Mouse (Mus musculus): ENCODE measurements at regions not wholly inside any gene's neighbourhood (a gene's known extent, or its start where the extent isn't known, plus 50 kb on each side); places are given as distances from the start of the nearest gene placed in this dataset.

DNA sequence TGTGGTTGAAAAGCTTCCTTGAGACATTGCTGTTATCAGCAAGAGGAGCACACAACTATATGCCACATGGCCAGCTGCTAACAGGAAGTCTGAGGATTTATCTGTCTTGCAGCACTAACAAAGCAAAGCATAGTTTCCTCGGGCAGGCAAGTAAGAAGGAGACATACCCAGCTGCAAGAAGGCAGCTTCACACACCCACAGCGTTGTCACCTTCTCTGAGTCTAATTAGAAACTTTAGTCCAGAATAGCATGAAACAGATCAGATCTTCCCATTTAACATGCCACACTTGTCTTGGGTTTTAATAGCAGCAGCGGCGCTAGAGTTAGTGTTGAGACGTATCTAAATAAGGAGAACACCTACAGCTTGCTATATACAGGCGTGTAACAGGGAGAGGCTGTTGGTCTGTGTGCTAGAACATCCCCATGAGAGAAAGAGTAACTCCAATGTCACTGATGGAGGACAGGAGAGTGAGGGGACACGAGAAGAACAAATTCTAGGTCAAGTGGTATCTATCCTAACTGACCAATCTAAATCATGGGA, 322.1 kb upstream of the Syt1 start:
- no peak for TF ChIP-seq POLR2A (IDR thresholded peaks at IDR 0.05; ENCODE audit: low read depth, low read length)
- TF ChIP-seq CTCF (conservative IDR thresholded peaks at IDR 0.05; ENCODE audit: insufficient read depth, insufficient read length, low read depth, low read length): no peak

Measured in kidney, adult 2 months (tissue).